Mouse (Mus musculus) heart, postnatal 0 days (tissue): ENCODE data around the gene BC035947. TPM values are rescaled to one million over a fixed set of nuclear protein-coding genes. Genes with fewer than 3 reads are reported as not detected.
"Not testable (repeated sequence)": the region's sequence is repeated elsewhere in the genome, so short reads cannot be mapped to it uniquely, and the experiment has no call there.

Experiments used
- ATAC-seq: fragments of 200-750 bp; cut with Nextera tagmentation; 2 replicates; pipeline ENCODE4 v1.8.0; 2017; ENCODE audit warnings: low read depth, moderate number of reproducible peaks, moderate library complexity; ENCODE audit not compliant: insufficient read depth
- DNase-seq: peaks from one replicate; pipeline ENCODE4 v3.0.0-alpha.2; 2016; ENCODE audit warnings: low spot score
- H3K27ac ChIP-seq: fragments of 300-500 bp; sonication (generic); 2 replicates; pipeline ENCODE4 v1.5.1; 2014; ENCODE audit warnings: low read depth, mild to moderate bottlenecking
- H3K27me3 ChIP-seq: fragments of 300-500 bp; sonication (generic); 2 replicates; pipeline ENCODE4 v1.6.1; 2014; ENCODE audit warnings: low read length, mixed read lengths; ENCODE audit not compliant: control insufficient read depth, insufficient read depth
- H3K36me3 ChIP-seq: fragments of 300-500 bp; sonication (generic); replicated peaks from 2 replicates; pipeline ENCODE4 v1.6.1; 2014; ENCODE audit warnings: low read length, mixed read lengths; ENCODE audit not compliant: control insufficient read depth, insufficient read depth
- H3K4me1 ChIP-seq: fragments of 300-500 bp; sonication (generic); 2 replicates; pipeline ENCODE4 v1.6.1; 2014; ENCODE audit warnings: antibody characterized with exemption; ENCODE audit not compliant: control insufficient read depth, insufficient read depth
- H3K4me2 ChIP-seq: fragments of 300-500 bp; sonication (generic); 2 replicates; pipeline ENCODE4 v1.6.1; 2014; ENCODE audit warnings: low read depth, mild to moderate bottlenecking, low read length, moderate library complexity
- H3K4me3 ChIP-seq: fragments of 300-500 bp; sonication (generic); 2 replicates; pipeline ENCODE4 v1.5.1; 2014; ENCODE audit warnings: low read depth, low read length
- H3K9ac ChIP-seq: fragments of 300-500 bp; sonication (generic); replicated peaks from 2 replicates; pipeline ENCODE4 v1.6.1; 2014; ENCODE audit warnings: low read depth, low read length, mixed read lengths
- H3K9me3 ChIP-seq: fragments of 300-500 bp; sonication (generic); replicated peaks from 2 replicates; pipeline ENCODE4 v1.6.1; 2016; ENCODE audit warnings: low read length; ENCODE audit not compliant: control insufficient read depth
- CTCF ChIP-seq: IDR thresholded peaks from 2 replicates; pipeline ENCODE4 v1.5.1; 2016; ENCODE audit warnings: antibody characterized with exemption, control low read depth, low read depth
- EP300 ChIP-seq: IDR thresholded peaks from 2 replicates; pipeline ENCODE4 v1.6.1; 2016; ENCODE audit warnings: antibody characterized with exemption, low read depth
- WGBS: fragments of 180-500 bp; shearing (Covaris S2); extraction: QIAGEN DNeasy Blood & Tissue Kit; methylation state at CpG from one replicate; pipeline ENCODE4 v1.1.7; 2014; 5-methylcytosine and 5-hydroxymethylcytosine counted together
- polyA plus RNA-seq: library from polyadenylated mRNA; unstranded; fragments of >200 nt; fragmentation: Nextera tagmentation; extraction: Ambion mirVana; gene quantifications from 2 replicates; pipeline ENCODE4 v1.2.1, GENCODE M21; 2015
- total RNA-seq: library from RNA; depleted of rRNA; stranded (reverse); fragments of >200 nt; gene quantifications from 2 replicates; pipeline ENCODE4 v1.2.3, GENCODE M21; 2014; ENCODE audit warnings: low replicate concordance

The BC035947 gene
- total and polyA plus RNA-seq, 2 experiments from 2014 or later = not detected

GRCm38 (mm10) chr1:78518907-78519306 is 6.9 kb upstream of the BC035947 start:
- WGBS = 78% methylated on average over 7 of the region's 7 CpGs
- H3K27ac ChIP-seq = no peak overlapping the region
- no peaks in the 10 kb centered on the region; the same call in 1 of the 2 replicates for H3K9me3 ChIP-seq
- DNase-seq (no peak), ATAC-seq (no peak)
- no peaks in the 10 kb centered on the region for H3K4me1 ChIP-seq
- H3K9ac ChIP-seq = no peak overlapping the region
- 0 out of 2 replicates have a peak, but pooled peaks cover 4% of the 10 kb centered on the region for H3K27me3 ChIP-seq
- no peak overlapping the region for H3K4me2 ChIP-seq
- TF ChIP-seq CTCF (no peak), EP300 (no peak)
- no peaks in the 10 kb centered on the region for H3K36me3 ChIP-seq
- no peak overlapping the region for H3K4me3 ChIP-seq

GRCm38 (mm10) chr1:78512756-78513155 is 798 bp upstream of the BC035947 start:
- Histone ChIP-seq H3K4me1 (peaks cover 5% of the 10 kb centered on the region; the same call in 1 of the 2 replicates), H3K4me3 (no peak overlapping the region), H3K27ac (no peak overlapping the region), H3K36me3 (no peaks in the 10 kb centered on the region), H3K27me3 (peaks cover 15% of the 10 kb centered on the region), H3K9ac (no peak overlapping the region), H3K9me3 (no peaks in the 10 kb centered on the region), H3K4me2 (no peak overlapping the region)
- no peak for TF ChIP-seq EP300
- no peak for TF ChIP-seq CTCF
- DNase-seq = no peak
- WGBS = 64% methylated on average over 8 of the region's 8 CpGs
- no peak for ATAC-seq

GRCm38 (mm10) chr1:78510862-78511261 is 1.1 kb downstream of the BC035947 start, which contains the start of gene Mogat1:
Gene Mogat1 (plus strand): TSS chr1:78510991.
- no peaks in the 10 kb centered on the region for H3K36me3 ChIP-seq
- ATAC-seq (no peak), DNase-seq (no peak)
- no peak within 1 kb of the TSS for H3K9ac ChIP-seq
- H3K4me2 ChIP-seq = peak within 1 kb of the TSS; percentile 58
- TF ChIP-seq CTCF = no peak
- TF ChIP-seq EP300 = no peak
- peak within 1 kb of the TSS; percentile 16; the same call in 1 of the 2 replicates for H3K4me3 ChIP-seq
- 56% methylated on average over 5 of the region's 5 CpGs for WGBS
- H3K9me3 ChIP-seq = no peaks in the 10 kb centered on the region
- peaks cover 5% of the 10 kb centered on the region; the same call in 1 of the 2 replicates for H3K4me1 ChIP-seq
- peaks cover 15% of the 10 kb centered on the region for H3K27me3 ChIP-seq
- no peak within 1 kb of the TSS for H3K27ac ChIP-seq

GRCm38 (mm10) chr1:78507137-78507536 is 4.8 kb downstream of the BC035947 start:
- Histone ChIP-seq H3K9me3 (no peaks in the 10 kb centered on the region), H3K36me3 (no peaks in the 10 kb centered on the region), H3K27ac (no peak overlapping the region), H3K9ac (no peak overlapping the region), H3K4me1 (peaks cover 5% of the 10 kb centered on the region; the same call in 1 of the 2 replicates), H3K4me3 (no peak overlapping the region), H3K4me2 (no peak overlapping the region), H3K27me3 (peaks cover 10% of the 10 kb centered on the region)
- TF ChIP-seq CTCF = no peak
- ATAC-seq = no peak
- 39% methylated on average over 1 of the region's 1 CpGs for WGBS
- no peak for DNase-seq

- no peaks in the 10 kb centered on the region for H3K9me3 ChIP-seq
- WGBS = 80% methylated on average over 6 of the region's 6 CpGs
Observed at GRCm38 (mm10) chr1:78502527-78502926, 9.4 kb downstream of the BC035947 start.

GRCm38 (mm10) chr1:78501856-78502255 is 10.1 kb downstream of the BC035947 start:
- not testable (repeated sequence) for H3K36me3 ChIP-seq, H3K4me2 ChIP-seq, DNase-seq, H3K4me3 ChIP-seq, H3K27ac ChIP-seq, H3K27me3 ChIP-seq, H3K4me1 ChIP-seq, H3K9me3 ChIP-seq, ATAC-seq, H3K9ac ChIP-seq
- 81% methylated on average over 12 of the region's 12 CpGs for WGBS

More at GRCm38 (mm10) chr1:78502527-78502926, 9.4 kb downstream of the BC035947 start:
- ATAC-seq = no peak
- Histone ChIP-seq H3K36me3 (no peaks in the 10 kb centered on the region), H3K9ac (no peak overlapping the region), H3K4me2 (no peak overlapping the region), H3K4me3 (no peak overlapping the region), H3K27me3 (no peaks in the 10 kb centered on the region), H3K4me1 (no peaks in the 10 kb centered on the region), H3K27ac (no peak overlapping the region)
- DNase-seq = no peak
- TF ChIP-seq EP300 (no peak), CTCF (no peak)
